Mouse (Mus musculus) adrenal gland, postnatal 4 days (tissue): ENCODE data around the gene Wdr62. TPM values are rescaled to one million over a fixed set of nuclear protein-coding genes. Genes with fewer than 3 reads are reported as not detected.
"Not testable (repeated sequence)": the region's sequence is repeated elsewhere in the genome, so short reads cannot be mapped to it uniquely, and the experiment has no call there.

Source experiments
- DNase-seq, 2 experiments: peaks; one replicate each; pipeline ENCODE4 v3.0.0; 2021 to 2022; ENCODE audit warnings: low spot score in 2 of 2, mixed read lengths in 2 of 2
- total RNA-seq, 2 experiments: library from RNA; stranded (reverse); gene quantifications; 2 replicates each; pipeline ENCODE4 v1.2.3; 2021

Wdr62 gene
- total RNA-seq, 2 experiments from 2014 or later: 12.1 to 13.5 TPM

DNA sequence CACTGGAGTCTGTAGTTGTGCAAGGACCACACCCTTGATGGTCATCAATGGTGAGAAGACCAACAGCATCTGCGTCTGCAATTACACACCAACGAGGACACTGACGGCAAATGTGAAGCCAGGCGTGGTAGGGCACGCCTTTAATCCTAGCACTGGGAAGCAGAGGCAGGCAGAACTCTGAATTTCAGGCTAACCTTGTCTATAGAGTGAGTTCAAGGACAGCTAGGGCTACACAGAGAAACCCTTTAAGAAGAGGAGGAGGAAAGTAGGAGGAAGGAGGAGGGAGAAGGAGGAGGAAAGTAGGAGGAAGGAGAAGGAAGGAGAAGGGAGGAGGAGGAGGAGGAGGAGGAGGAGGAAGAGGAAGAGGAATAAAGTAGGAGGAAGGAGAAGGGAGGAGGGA lies 14.7 kb downstream of the Wdr62 start:
- DNase-seq: no peak

DNA sequence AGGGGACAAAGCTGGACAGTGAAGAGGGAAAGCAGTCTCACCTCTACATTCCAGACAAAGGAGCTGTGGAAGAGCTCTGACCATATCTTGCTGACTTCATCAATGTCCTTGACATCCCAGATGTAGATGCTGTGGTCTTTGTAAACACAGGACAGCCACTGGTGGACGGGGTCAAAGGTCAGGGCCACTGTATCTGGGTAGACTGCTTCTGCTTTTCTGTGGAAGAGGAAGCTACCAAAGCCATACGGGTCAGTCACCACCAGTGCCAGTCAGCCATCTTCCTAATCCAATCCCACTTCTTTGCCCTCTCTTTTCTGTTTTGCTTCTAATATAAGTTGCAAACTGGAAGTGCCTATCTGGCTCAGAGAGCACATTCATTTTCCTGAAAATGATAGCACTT lies 15.2 kb downstream of the Wdr62 start:
- no peak for DNase-seq

DNA sequence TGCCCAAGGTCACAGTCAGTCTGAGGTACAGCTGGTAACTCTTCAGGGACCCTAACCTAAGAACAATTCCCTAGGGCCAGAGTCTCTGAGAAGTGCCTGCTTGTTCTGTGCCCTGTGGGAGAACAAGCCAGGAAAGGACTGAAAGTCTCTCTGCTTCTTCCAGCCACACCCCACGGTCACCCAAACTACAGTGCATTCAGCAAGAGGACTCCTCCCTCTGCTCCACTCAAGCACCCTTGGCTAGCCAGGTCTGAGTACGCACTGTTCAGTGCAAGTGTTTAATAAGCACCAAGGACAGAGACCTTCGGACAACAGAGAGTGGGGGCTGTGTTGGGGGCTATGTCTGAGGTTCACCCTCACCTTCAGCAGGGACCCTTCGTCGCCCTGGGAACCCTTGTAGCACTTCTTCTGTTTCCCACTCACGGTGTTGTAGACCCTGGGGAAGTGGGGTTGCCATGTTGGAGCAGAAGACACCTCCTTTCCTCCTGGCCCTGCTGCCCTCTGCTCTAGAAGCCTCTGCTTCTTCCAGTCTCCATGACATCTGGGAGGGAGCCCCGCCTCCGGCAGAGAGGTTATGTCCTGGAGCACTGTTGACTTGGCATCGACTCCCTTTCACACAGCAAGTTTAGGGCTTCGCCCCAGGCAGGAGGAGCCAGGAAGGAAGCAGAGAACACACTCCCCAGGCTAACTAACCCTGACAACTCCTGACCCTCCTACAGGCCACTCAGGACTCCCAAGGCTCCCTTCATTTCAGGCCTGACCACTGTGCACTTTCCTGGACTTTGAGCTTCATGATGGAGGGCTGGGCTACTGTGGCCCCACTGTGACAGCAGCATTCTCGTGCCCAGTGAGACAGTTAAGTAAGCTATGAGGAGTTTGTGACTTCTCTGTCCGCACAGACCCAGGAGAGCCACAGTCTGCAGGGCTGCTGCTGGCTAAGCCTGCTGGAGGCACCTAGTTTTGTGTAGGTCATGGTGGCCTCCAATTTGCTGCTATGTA lies 28.0 kb downstream of the Wdr62 start:
- no peak for DNase-seq

DNA sequence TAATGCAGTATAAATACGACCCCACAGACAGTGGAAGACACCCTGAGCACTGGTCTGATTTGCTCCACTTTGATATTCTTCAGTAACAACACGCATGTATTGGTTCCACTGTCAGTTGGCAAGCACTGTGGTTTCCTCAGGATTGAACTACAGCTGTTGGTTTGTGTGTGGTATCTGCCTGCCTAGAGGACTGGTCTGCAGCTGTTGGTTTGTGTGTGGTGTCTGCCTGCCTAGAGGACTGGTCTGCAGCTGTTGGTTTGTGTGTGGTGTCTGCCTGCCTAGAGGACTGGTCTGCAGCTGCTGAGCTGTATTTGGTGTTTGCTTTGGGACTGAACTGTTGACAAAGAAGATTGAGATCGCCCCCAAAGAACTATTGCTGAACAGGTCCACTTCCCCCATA lies 42.8 kb downstream of the Wdr62 start:
- not testable (repeated sequence) for DNase-seq

DNA sequence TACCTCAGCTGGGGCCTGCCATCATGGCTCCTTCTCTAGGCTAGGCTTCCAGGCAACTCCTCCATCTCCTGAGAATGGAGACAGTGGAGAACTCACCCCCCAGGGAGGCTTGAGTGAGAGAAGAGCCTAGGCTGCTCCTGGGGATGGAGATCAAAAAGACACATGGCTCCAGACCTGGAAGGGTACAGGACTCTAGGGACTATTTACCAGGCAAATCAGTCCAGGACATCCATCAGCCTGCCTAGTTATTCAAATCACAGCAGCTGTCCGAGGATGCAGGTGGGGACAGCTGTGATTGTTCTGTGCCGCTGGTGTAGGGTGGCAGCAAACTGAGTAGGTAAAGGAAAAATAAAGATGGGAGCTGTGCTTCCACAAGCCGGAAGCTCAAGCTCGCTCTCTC lies 44.6 kb downstream of the Wdr62 start, which contains the start of gene Ovol3:
Gene Ovol3 (minus strand): TSS at position 101 of the 400 bp plus-strand sequence.
- no peak for DNase-seq

DNA sequence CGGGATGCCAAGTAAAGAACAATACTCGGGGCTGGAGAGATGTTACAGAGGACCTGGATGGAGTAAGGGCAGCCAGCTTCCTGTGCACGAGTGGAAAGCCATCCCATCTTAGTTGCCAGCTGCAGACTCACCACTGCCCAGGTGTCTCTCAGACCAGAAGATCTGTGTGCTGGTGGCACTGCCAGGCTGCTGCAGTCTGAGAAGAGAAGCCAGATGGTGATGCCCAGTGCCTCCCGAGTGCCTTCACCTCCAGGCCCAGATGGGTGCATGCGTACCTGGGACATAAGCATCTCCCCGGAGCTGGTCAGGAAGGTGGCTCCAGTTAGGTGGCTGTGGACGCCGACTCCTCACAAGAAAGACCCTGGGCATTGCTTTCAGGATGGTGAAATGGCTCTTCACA lies 45.1 kb downstream of the Wdr62 start:
- no peak for DNase-seq

DNA sequence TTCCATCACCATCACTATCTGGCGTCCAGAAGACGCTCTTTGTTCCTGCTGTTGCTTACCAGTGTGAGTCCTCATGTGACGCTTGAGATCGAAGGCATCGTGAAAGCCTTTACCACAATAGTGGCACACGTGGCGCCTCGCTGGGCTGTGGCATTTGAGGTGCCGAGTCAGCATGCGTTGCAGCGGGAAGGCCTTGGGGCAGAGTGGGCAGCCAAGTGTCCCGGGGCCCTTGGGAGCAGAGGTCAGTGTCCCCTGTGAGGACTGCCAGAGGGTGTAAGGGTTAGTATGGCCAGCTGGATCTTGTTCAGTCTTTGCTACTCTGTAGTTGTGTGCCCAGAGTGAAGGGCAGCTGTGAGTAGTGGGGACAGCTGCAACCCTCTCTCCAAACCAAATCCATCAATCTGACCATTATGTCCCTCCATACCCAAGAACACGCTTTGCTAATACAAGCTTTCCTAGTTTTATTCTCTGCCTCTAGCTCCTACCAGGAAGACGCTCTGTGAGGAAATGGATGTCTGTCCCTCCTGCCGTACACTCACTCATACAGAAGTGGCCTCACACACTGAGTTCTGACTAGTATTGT lies 45.9 kb downstream of the Wdr62 start:
- no peak for DNase-seq

DNA sequence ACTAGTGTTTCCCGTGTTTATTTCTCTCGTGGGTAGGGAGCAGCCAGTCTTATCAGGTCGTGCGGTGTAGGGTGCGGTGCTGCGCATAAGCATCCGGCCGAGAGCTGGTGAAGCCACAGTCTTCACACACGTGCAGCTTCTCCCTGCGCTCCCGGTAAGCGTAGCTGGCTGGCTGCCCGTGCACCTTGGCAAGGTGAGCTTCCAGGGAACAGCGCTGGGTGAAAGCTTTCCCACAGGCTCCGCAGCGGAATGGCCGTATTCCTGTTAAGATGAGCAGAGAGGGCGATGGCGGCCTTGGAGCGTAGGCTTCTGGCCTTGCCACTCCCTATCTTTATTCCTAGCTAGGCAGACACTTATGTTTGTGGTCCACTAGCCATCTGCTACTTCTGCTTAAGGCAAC lies 46.8 kb downstream of the Wdr62 start:
- no peak for DNase-seq

DNA sequence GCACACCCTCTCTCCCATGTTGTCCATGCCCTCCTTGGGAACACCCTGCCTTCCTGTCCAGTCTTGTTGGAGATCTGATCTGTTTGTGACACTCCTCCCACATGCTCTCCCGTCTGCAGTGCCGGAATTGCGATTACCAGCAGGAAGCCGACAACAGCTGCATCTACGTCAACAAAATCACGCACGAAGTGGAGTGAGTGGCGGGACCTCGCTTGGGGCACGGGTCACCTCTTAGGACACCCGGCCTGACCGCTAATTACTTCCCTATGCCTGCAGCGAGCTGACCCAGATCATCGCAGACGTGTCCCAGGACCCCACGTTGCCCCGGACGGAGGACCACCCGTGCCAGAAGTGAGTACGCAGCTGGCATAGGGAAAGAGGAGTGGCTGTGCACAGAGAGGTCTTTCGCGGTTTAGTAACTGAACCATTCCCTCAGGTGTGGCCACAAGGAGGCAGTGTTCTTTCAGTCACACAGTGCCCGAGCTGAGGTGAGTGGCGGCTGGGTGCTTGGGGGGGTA lies 47.5 kb downstream of the Wdr62 start:
- peak; percentile 21 to 34 for DNase-seq

DNA sequence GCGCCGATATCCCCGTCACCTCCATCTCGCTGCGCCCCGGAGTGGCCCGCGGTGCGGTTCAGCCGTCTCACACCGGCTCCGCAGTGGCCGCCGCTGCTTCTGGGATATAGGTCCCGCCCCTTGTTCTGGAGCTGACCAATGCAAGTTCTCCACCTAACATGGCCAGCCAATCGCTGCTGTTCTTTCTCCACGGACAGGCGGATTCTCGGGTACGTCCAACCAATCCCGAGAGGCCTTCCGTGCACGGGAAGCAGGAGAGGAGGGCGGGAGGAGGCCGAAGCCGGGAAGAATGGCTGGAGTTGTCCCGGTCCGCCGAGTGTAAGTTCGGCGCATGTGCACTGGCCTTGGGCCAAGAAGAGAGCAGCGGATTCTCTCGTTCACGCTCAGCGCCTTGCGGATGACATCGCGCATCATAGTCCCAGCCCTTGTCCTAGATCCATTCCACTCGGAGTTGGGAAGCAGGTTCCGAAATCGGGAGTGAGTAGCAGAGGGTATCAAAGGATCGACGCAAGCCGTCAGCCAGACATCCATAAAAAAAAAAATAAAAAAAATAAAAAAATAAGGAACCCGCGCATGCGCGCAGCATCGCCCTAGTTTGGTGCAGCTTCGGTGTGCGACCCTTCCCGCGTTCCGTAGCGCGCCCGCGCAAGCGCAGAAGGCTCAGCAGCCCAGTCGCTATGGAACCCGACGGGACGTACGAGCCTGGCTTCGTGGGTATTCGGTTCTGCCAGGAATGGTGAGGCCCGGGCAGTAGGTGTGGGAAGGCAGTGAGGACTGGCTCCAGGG lies 48.4 kb downstream of the Wdr62 start, which contains the start of the genes Polr2i and Tbcb:
Gene Polr2i (plus strand): TSS at position 280 of the 786 bp plus-strand sequence.
Gene Tbcb (minus strand): TSS at position 604 of the 786 bp plus-strand sequence.
- DNase-seq: peak; percentile 95 to 96

DNA sequence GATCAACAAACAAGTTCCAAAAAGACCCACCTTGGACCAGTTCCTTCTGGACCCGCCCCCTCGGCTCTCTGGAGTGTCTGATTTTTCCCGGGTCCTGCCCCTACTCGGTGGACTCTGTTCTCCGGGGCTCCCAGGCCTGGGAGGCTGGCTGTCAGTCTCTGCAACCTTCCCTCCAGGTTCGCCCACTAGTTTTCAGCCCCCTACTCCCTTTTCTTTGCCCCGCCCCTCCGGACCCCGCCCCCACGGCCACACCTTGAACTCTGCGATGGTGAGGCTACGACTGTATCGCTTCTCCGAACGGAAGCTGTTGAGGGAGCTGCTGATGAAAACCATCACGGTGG lies 48.9 kb downstream of the Wdr62 start:
- no peak for DNase-seq

DNA sequence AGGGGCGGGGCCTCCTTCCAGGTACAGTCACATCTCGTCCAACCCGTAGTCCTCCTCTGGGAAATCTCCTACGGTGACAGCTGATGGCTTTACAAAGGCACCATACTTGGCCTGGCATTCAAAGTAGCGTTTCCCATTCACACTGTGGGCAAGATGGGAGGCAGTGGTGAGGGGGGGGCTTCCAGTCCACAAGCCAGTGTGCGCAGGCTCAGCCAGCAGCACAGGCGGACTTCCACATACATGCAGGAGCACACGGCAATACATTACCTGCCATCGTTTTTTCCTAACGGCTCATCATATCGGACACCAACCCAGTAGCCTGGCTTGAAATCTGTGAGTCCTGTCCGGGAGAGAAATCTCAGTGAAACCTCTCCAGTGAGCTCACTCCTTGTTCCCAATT lies 56.0 kb downstream of the Wdr62 start:
- no peak for DNase-seq

DNA sequence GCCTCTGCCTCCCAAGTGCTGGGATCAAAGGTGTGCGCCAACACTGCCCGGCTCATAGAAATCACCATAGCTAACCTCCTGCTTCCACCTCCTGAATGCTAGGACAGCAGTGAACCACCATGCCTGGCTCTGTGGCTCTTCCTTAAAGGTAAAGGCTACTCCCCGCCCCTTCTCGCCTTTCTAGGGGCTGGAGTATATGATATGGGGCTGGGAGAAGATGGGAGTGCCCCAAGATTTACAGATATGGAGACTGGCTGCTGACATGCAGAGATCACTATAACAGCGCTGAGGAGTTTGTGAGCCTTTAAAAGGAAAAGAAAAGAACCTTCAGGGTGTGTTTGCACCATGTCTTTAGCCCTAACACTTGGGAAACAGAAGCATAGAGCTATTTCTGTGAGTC lies 58.0 kb downstream of the Wdr62 start:
- DNase-seq: no peak

DNA sequence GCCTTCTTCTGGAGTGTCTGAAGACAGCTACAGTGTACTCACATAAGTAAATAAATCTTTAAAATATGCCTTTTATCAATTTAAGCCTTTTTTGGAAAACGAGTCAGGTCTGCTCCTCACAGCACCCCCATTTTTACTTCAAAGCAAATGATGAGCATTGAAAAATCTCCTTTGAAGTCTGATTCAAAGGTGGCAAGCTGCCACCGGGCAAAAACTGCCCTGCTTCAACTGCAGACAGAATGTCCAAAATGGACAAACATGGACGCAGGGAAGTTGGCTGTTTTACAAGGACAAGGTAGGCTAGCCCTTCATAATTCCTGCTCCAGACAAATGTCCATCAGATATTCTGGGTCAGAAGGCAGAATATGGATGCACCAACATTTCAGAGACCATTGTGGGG lies 58.8 kb downstream of the Wdr62 start:
- DNase-seq: no peak

DNA sequence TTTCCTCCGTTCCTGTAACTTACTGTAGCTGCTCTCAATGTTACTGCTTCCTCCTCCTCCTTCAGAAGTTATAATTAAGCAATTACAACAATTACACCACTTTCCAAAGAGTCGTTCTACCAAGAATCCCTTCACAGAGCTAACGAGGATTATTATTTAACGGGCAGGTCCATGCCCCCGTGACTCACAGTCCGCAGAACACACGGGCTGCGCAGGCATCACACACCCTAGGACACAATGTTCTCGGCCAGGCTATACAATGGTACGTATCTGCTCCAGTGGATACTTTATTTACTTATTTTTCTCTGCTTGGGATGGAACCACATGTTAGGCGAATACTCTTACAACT lies 60.2 kb downstream of the Wdr62 start:
- no peak for DNase-seq

DNA sequence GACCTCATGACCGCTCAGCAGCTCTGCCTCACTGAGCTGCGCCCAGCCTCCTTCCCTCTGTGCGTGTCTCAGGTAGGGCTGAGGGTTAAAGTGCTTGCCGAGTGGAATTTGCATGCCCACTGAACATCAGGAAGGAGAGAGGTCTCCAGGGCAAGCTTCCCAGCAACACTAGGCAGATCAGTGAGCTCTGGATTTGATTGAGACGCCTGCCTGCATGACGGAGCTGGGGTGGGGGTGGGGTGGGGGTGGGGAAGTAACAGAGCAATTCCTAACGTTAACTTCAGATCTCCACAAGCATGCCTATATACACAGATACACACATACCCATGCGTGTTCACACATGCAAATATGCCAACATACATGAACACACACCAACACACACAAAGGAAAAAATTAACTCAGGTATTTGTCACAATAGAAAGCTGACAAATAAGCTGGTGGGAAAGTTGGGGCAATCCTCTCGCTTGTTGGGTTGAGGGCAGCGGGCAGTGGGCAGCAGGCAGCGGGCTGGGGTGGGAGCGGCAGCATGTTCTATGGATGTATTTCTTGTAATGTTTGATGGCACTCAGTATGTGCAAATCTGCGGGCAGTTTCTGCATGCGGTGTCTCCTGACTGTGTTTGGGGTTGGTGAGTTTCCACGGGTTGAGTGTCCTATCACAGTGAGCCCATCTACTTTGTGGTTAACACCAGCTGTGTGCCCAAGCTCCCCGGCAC lies 60.8 kb downstream of the Wdr62 start:
- DNase-seq: no peak

DNA sequence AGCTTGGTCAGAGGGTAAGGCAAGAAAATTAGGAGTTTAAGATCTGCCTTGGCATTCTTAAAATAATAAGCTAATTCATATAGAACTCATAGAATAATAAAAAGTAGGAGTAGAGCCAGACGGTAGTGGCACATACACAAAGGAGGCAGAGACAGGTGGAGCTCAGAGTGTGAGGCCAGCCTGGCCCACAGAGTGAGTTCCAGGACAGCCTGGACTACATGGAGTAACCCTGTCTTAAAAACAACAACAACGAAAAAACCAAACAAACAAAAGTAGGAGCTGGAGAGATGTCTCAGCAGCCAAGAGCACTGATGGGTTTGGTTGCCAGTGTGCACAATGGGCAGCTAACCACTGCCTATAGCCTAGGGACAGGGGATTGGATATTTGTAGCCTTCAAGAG lies 62.9 kb downstream of the Wdr62 start:
- DNase-seq: no peak

DNA sequence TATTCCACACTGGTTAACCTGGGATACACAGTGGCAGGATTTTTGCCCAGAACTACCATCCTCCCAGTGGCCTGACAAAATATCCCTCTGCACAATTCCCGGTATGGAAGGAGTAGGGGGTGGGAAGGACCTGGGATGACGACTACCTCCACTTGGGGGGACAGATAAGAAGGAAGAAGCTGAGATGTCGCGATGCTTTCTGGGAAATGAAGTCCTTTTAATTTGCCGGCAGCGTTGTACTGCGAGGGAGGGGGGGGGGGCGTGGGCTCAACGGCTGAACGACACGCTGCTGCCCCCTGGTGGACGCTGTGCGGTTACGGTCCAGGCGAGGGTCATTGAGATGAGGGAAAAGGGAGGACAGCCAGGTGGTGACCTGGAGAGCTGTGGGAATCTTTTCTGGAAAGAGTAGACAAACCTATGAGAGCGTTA lies 63.5 kb downstream of the Wdr62 start:
- no peak for DNase-seq

DNA sequence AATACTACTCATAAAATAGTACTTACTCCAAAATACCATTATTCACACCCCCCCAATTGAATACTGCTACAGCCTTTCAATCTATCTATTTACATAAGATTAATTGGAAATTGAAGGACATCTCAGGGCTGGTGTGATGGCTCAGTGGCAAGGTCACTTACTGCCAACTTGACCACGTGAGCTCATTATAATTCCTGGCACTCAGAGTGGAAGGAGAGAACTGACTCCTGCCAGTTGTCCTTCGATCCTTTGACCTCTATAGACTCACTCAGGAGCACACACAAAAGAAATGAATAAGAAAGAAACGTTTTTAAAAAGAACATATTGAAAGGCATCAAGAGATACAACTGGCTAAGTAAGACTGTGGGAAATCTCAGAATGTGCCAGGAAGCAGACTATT lies 64.3 kb downstream of the Wdr62 start:
- DNase-seq: no peak

DNA sequence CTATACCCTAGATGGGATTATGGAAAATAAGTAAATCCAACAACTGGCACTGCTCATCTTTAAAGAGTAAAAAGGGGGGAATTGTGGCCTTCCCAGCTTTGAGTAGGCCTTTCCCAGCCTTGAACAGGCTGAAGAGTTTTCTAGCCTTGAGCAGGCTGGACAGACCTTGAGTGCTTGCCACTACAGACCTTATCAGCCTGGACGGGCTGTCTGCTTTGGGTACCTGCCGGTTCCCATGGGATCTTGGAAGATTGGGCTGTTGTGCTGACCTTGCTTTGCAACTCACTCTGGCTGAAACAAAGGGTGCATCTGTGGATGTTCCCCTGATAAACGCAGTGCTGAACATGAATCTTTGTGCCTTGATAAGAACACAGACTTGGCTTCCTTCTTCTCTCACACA lies 66.3 kb downstream of the Wdr62 start:
- DNase-seq: no peak

DNA sequence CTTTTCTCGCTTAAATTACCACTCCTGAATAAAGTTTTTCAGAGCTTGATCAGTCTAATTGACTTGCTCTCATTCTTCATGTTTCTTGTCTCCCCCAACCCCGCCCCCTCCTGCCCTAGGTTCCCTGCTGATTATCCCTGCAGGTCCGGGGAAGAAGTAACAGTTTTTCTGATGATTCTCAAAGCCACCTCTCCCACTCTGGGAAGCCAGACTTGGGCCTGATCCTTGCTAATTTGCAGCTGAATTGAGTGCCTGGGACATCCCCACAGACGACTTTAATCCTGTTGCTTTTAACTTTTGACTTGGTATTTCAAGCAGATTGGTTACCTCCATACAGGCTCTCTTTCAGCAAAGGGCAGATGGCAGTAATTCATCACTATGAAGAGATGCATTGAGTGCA lies 69.2 kb downstream of the Wdr62 start:
- DNase-seq: no peak
